Mouse (Mus musculus) hindbrain, embryonic 10.5 days (tissue): ENCODE data around the gene Gm826. TPM values are rescaled to one million over a fixed set of nuclear protein-coding genes. Genes with fewer than 3 reads are reported as not detected.

Experiments
- DNase-seq: peaks from one replicate; pipeline ENCODE4 v3.0.0-alpha.2; 2017; ENCODE audit warnings: low spot score
- H3K27ac ChIP-seq: fragments of 300-500 bp; sonication (generic); 2 replicates; pipeline ENCODE4 v1.5.1; 2016; ENCODE audit warnings: mild to moderate bottlenecking, moderate library complexity
- H3K27me3 ChIP-seq: fragments of 300-500 bp; sonication (generic); 2 replicates; pipeline ENCODE4 v1.6.1; 2016; ENCODE audit warnings: mild to moderate bottlenecking; ENCODE audit not compliant: poor library complexity, insufficient read depth, severe bottlenecking
- H3K36me3 ChIP-seq: fragments of 300-500 bp; sonication (generic); 2 replicates; pipeline ENCODE4 v1.6.1; 2016; ENCODE audit warnings: mild to moderate bottlenecking, moderate library complexity
- H3K4me1 ChIP-seq: fragments of 300-500 bp; sonication (generic); replicated peaks from 2 replicates; pipeline ENCODE4 v1.6.1; 2016; ENCODE audit warnings: mild to moderate bottlenecking
- H3K4me3 ChIP-seq: fragments of 300-500 bp; sonication (generic); 2 replicates; pipeline ENCODE4 v1.5.1; 2016; ENCODE audit warnings: mild to moderate bottlenecking, moderate library complexity
- H3K9me3 ChIP-seq: fragments of 300-500 bp; sonication (generic); 2 replicates; pipeline ENCODE4 v1.6.1; 2016; ENCODE audit warnings: mild to moderate bottlenecking, moderate library complexity
- WGBS: fragments of 180-500 bp; shearing (Covaris S2); methylation state at CpG from one replicate; pipeline ENCODE4 v1.1.7; 2016; 5-methylcytosine and 5-hydroxymethylcytosine counted together
- polyA plus RNA-seq: library from polyadenylated mRNA; unstranded; fragments of >200 nt; fragmentation: Nextera tagmentation; extraction: Ambion mirVana; gene quantifications from 2 replicates; pipeline ENCODE4 v1.2.1, GENCODE M21; 2016

Gm826 gene
- 0.33 and 0.39 TPM in 2 replicates for polyA plus RNA-seq

GRCm38 (mm10) chr2:160334111-160334661 lies at the start of gene Gm826:
Gene Gm826 (minus strand): TSS chr2:160334162.
- Histone ChIP-seq H3K4me1 (peaks cover 3% of the 10 kb centered on the region), H3K36me3 (no peaks in the 10 kb centered on the region), H3K9me3 (no peaks in the 10 kb centered on the region), H3K4me3 (no peak within 1 kb of the TSS), H3K27me3 (no peaks in the 10 kb centered on the region), H3K27ac (no peak within 1 kb of the TSS)
- no peak for DNase-seq
- WGBS = 73% methylated on average over 4 of the region's 4 CpGs

GRCm38 (mm10) chr2:160383418-160383817 lies 49.5 kb upstream of the Gm826 start:
- no peak overlapping the region for H3K27ac ChIP-seq
- H3K4me3 ChIP-seq = no peak overlapping the region
- H3K36me3 ChIP-seq = no peaks in the 10 kb centered on the region
- H3K27me3 ChIP-seq = peaks cover 34% of the 10 kb centered on the region
- no peaks in the 10 kb centered on the region for H3K9me3 ChIP-seq
- WGBS = 58% methylated on average over 3 of the region's 3 CpGs
- no peak for DNase-seq
- H3K4me1 ChIP-seq = peaks cover 5% of the 10 kb centered on the region; the same call in 1 of the 2 replicates

- H3K4me1 ChIP-seq = peaks cover 10% of the 10 kb centered on the region; the same call in 1 of the 2 replicates
- H3K9me3 ChIP-seq = no peaks in the 10 kb centered on the region
- peaks cover 72% of the 10 kb centered on the region for H3K27me3 ChIP-seq
- no peak overlapping the region for H3K4me3 ChIP-seq
- DNase-seq = no peak
- no peaks in the 10 kb centered on the region for H3K36me3 ChIP-seq
- no peak overlapping the region for H3K27ac ChIP-seq
- 40% methylated on average over 4 of the region's 4 CpGs for WGBS
These were observed 44.3 kb upstream of the Gm826 start for GRCm38 (mm10) chr2:160378271-160378670.

GRCm38 (mm10) chr2:160376236-160376635 lies 42.3 kb upstream of the Gm826 start:
- H3K27me3 ChIP-seq = peaks cover 86% of the 10 kb centered on the region
- H3K27ac ChIP-seq = no peak overlapping the region
- WGBS = 39% methylated on average over 5 of the region's 5 CpGs
- H3K4me1 ChIP-seq = peaks cover 10% of the 10 kb centered on the region; the same call in 1 of the 2 replicates
- H3K9me3 ChIP-seq = no peaks in the 10 kb centered on the region
- H3K36me3 ChIP-seq = no peaks in the 10 kb centered on the region
- no peak overlapping the region for H3K4me3 ChIP-seq
- DNase-seq = no peak

GRCm38 (mm10) chr2:160369653-160370420 lies 35.9 kb upstream of the Gm826 start:
- H3K4me3 ChIP-seq = peak overlapping the region; percentile 62
- peak overlapping the region; percentile 53; the same call in 1 of the 2 replicates for H3K27ac ChIP-seq
- 2% methylated on average over 25 of the region's 25 CpGs for WGBS
- peaks cover 64% of the 10 kb centered on the region for H3K4me1 ChIP-seq
- DNase-seq = peak; percentile 44
- H3K27me3 ChIP-seq = peaks cover 89% of the 10 kb centered on the region
- no peaks in the 10 kb centered on the region for H3K9me3 ChIP-seq
- H3K36me3 ChIP-seq = no peaks in the 10 kb centered on the region

DNA sequence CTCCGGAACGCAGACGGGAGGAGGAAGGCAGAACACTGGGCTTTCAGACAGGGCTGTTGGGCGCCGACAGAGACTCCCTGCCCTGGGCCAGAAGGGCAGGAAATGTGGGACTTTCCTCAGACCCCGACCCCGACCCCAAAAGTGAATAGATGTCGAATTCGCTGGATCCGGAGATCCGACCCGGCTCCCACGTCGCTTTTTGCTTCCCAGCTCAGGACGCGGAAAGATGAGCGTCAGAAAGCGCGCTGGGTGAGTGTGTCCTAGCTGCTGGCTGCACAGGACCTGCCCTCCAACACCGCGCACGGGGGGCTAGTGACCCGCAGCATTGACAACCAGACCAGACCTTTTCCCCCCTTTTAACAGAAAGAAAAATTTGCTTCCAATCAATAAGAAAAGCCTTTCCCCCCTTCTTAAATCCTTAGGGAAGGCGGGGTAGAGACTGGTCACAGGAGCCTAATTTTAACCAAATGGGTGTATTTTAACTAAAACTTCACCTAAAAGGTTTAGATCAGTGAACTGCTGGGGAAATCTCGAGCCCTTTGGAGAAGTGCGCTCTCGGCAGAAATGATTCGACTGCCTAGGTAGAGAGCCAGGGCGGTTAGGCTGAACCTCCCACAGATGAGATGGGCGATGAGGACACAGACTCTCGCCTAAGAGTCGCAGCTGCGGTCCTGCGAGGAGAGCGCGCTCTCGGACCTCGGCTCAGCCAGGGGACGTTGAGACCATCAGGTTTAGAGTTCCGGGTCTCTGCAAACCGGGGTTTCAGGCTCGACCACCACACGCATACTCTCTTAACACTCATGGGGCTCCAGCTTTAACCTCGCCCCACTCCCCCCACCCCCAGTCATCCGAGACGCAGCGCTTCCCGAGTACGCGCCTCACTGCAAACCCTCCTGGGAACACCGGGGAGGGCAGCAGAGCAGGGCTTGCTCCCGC lies 34.7 kb upstream of the Gm826 start:
- under 1% methylated on average over 52 of the region's 52 CpGs for WGBS
- H3K9me3 ChIP-seq = no peaks in the 10 kb centered on the region
- H3K4me1 ChIP-seq = peaks cover 63% of the 10 kb centered on the region
- peak overlapping the region; percentile 53; the same call in 1 of the 2 replicates for H3K27ac ChIP-seq
- peak; percentile 61 for DNase-seq
- H3K27me3 ChIP-seq = peaks cover 89% of the 10 kb centered on the region
- H3K36me3 ChIP-seq = no peaks in the 10 kb centered on the region
- peak overlapping the region; percentile 62 for H3K4me3 ChIP-seq

DNA sequence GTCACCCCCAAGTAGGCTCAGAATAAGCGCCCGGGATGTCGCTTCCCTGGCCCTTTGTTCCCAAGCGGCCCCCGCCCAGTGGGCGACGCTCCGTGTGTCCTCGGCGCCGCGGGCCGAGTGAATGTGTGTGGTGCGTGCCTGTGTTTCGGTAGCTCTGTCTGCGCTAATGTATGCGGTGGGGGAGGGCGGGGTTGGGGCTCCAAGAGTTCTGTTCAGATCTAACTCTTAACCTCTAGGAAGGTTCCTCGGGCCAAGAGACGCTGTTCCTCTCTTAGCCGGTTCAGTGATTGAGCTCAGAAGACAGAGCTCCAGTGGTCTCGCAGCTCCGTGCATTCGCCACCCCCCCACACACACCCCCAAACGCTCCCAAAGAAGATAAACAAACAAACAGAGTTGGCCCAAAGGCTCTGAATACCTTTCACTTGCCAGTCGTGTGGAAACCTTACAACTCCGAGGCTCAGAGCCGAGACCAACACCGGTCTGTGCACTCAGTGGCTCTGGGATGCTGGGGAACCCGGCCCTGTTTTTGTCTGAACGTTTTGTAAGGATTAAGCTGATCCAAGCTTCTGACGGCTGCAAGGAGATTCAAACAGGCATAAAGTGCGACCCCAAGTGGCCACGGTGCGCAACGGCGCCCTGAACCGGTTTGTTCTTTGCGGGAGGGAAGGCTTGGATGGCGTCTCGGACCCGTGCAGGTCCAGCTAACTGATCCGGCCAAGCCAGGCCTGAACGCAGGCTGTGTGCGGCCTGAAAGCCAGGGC lies 33.7 kb upstream of the Gm826 start:
- peaks cover 63% of the 10 kb centered on the region for H3K4me1 ChIP-seq
- 0% methylated on average over 45 of the region's 45 CpGs for WGBS
- H3K9me3 ChIP-seq = no peaks in the 10 kb centered on the region
- DNase-seq = peak; percentile 94
- H3K27ac ChIP-seq = peak overlapping the region; percentile 89
- peak overlapping the region; percentile 62 for H3K4me3 ChIP-seq
- peaks cover 89% of the 10 kb centered on the region for H3K27me3 ChIP-seq
- H3K36me3 ChIP-seq = no peaks in the 10 kb centered on the region

DNA sequence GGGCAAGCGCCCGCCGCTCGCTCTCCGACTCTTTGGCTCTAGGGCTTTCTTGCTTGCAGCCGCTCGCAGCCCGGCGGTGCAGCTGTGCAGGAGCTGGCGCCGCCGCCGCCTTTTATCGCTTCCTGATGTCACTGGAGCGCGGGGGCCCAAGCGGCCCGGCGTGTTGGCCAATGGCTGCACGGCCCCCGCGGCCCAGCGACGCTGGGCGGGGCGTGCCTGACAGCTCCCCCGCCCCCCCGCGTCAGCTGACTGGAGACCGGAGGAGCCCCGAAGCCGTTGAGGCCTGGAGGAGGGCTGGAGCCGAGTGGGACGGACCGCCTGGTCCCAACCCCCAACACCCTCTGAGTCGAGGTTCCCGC lies 33.0 kb upstream of the Gm826 start, which contains the start of gene Mafb:
Mafb (minus strand) TSS at position 86 of the 359 bp plus-strand sequence.
- peak; percentile 93 for DNase-seq
- peak within 1 kb of the TSS; percentile 62 for H3K4me3 ChIP-seq
- H3K36me3 ChIP-seq = no peaks in the 10 kb centered on the region
- peak within 1 kb of the TSS; percentile 89 for H3K27ac ChIP-seq
- peaks cover 63% of the 10 kb centered on the region for H3K4me1 ChIP-seq
- H3K27me3 ChIP-seq = peaks cover 89% of the 10 kb centered on the region
- H3K9me3 ChIP-seq = no peaks in the 10 kb centered on the region
- under 1% methylated on average over 37 of the region's 37 CpGs for WGBS

DNA sequence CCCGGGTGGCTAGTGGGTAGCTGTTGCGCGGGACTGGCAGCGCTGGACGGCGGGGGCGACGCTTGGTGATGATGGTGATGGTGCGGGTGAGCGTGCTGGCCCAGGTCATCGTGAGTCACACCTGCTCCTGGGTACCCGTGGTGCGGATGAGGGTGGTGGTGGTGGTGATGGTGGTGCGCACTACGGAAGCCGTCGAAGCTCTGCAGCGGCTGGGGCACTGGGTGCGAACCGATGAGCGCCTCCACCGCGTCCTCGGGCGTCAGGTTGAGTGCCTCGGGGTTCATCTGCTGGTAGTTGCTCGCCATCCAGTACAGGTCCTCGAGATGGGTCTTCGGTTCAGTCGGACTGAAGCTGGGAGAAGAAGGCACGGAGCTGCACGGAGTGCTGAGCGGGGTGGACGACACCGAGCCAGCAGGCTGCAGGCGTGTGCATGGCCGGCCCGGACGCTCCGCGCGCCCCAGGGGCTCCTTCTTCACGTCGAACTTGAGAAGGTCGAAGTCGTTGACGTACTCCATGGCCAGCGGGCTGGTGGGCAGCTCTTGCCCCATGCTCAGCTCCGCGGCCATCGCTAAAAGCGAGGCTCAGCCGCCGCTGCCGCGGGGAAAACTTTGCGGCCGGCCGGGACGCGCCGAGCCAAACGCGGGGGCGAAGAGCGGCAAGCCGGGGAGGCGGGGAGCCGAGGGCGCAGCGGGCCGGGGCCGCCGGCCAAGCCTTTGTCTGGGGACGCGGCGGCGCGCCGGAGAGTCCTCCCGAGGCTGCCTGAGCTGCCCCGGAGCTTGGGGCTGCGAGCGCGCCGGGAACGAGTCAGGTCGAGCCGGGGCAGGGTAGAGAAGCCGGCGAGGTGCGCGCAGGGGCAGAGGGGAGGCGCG lies 32.4 kb upstream of the Gm826 start:
- Histone ChIP-seq H3K36me3 (no peaks in the 10 kb centered on the region), H3K27me3 (peaks cover 89% of the 10 kb centered on the region), H3K4me3 (peak overlapping the region; percentile 62), H3K4me1 (peaks cover 67% of the 10 kb centered on the region), H3K9me3 (no peaks in the 10 kb centered on the region), H3K27ac (peak overlapping the region; percentile 89)
- WGBS = under 1% methylated on average over 94 of the region's 95 CpGs
- no peak for DNase-seq

DNA sequence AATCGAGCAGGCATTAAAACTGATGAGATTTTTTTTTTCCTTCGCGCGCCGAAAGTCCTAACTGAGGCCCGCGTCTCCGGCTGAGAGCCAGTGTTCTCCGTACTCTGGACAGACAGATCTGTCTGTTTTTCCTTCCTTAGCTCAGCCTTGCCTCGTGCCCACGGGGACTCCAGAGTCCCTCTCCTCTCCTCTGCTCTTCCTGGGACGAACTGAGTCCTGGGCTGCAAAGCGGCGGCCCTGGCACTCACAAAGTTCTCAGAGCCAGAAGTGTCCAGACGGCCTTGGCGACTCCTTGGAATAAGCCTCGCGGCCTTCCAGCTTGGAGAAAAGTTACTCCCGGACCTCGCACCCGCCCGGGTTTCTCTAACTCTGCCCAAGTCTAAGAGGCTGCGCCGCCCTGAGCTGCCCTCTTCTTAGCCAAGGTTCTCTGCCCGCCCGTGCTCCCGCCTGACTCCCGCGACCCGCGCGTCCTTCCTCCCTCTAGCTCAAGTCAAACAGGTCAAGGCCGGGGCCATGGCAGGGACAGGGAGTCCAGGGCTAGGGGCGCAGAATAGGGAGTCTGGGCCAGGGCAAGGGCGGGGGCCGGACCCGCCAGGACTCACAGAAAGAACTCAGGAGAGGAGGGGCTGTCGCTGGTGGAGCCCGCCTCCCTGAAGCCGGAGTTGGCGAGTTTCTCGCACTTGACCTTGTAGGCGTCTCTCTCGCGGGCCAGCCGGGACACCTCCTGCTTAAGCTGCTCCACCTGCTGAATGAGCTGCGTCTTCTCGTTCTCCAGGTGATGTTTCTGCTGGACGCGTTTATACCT lies 31.3 kb upstream of the Gm826 start:
- peak overlapping the region; percentile 89 for H3K27ac ChIP-seq
- peaks cover 72% of the 10 kb centered on the region for H3K4me1 ChIP-seq
- H3K9me3 ChIP-seq = no peaks in the 10 kb centered on the region

DNA sequence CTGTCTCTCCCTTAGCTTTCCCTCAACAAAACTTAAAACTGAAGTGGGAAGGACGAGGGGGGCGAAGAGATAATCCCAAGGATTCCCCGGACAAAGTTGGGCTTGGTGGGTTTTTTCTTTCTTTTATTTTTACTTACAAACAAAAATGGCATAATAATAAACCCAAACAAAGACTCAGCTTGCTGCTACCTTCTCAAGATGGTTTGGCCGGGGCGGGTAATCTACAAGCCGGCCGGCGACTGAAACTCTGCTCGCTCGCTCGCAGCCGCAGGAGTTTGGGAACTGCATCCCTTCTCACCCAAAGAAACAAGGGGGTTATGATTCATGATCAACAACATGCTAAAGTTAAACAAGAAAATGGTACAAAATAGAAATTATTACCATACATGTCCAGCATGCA lies 30.7 kb upstream of the Gm826 start:
- no peaks in the 10 kb centered on the region for H3K9me3 ChIP-seq
- H3K4me1 ChIP-seq = peaks cover 72% of the 10 kb centered on the region
- H3K27me3 ChIP-seq = peaks cover 89% of the 10 kb centered on the region
- H3K27ac ChIP-seq = no peak overlapping the region
- no peak for DNase-seq
- peak overlapping the region; percentile 62 for H3K4me3 ChIP-seq
- H3K36me3 ChIP-seq = no peaks in the 10 kb centered on the region
- under 1% methylated on average over 12 of the region's 12 CpGs for WGBS

More for the DNA sequence above, 31.3 kb upstream of the Gm826 start:
- no peaks in the 10 kb centered on the region for H3K36me3 ChIP-seq
- DNase-seq = peak; percentile 60
- H3K27me3 ChIP-seq = peaks cover 89% of the 10 kb centered on the region
- under 1% methylated on average over 50 of the region's 50 CpGs for WGBS
- H3K4me3 ChIP-seq = peak overlapping the region; percentile 62
